Mouse (Mus musculus) kidney, embryonic 14.5 days (tissue): ENCODE data around the gene Bpifa5. TPM values are rescaled to one million over a fixed set of nuclear protein-coding genes. Genes with fewer than 3 reads are reported as not detected.
A peak's percentile ranks its signal among the peaks of the same experiment; 100 is the strongest.
"Not testable (repeated sequence)": the region's sequence is repeated elsewhere in the genome, so short reads cannot be mapped to it uniquely, and the experiment has no call there.

Experiments used
- ATAC-seq: fragments of 200-750 bp; cut with Nextera tagmentation; 2 replicates; pipeline ENCODE4 v1.8.0; 2017; ENCODE audit warnings: moderate number of reproducible peaks, mild to moderate bottlenecking, moderate TSS enrichment, moderate library complexity; ENCODE audit not compliant: low FRiP score, low TSS enrichment
- H3K27ac ChIP-seq: fragments of 300-500 bp; sonication (generic); 2 replicates; pipeline ENCODE4 v1.5.1; 2014; ENCODE audit warnings: low read depth, mild to moderate bottlenecking, low read length, moderate library complexity, mixed read lengths
- H3K27me3 ChIP-seq: fragments of 300-500 bp; sonication (generic); 2 replicates; pipeline ENCODE4 v1.6.1; 2014; ENCODE audit warnings: mild to moderate bottlenecking, low read length; ENCODE audit not compliant: control insufficient read depth, insufficient read depth
- H3K36me3 ChIP-seq: fragments of 300-500 bp; sonication (generic); 2 replicates; pipeline ENCODE4 v1.6.1; 2014; ENCODE audit warnings: low read length, mixed read lengths; ENCODE audit not compliant: control insufficient read depth, insufficient read depth
- H3K4me1 ChIP-seq: fragments of 300-500 bp; sonication (generic); 2 replicates; pipeline ENCODE4 v1.6.1; 2014; ENCODE audit warnings: low read length, mixed read lengths; ENCODE audit not compliant: control insufficient read depth, insufficient read depth
- H3K4me2 ChIP-seq: fragments of 300-500 bp; sonication (generic); replicated peaks from 2 replicates; pipeline ENCODE4 v1.6.1; 2014; ENCODE audit warnings: low read depth, mild to moderate bottlenecking, low read length
- H3K4me3 ChIP-seq: fragments of 300-500 bp; sonication (generic); 2 replicates; pipeline ENCODE4 v1.5.1; 2014; ENCODE audit warnings: mild to moderate bottlenecking, low read length
- H3K9ac ChIP-seq: fragments of 300-500 bp; sonication (generic); 2 replicates; pipeline ENCODE4 v1.6.1; 2014; ENCODE audit warnings: low read depth, mild to moderate bottlenecking, low read length, moderate library complexity
- H3K9me3 ChIP-seq: fragments of 300-500 bp; sonication (generic); 2 replicates; pipeline ENCODE4 v1.6.1; 2016; ENCODE audit warnings: low read length; ENCODE audit not compliant: control insufficient read depth
- WGBS: fragments of 180-500 bp; shearing (Covaris S2); extraction: QIAGEN DNeasy Blood & Tissue Kit; methylation state at CpG from one replicate; pipeline ENCODE4 v1.1.7; 2014; 5-methylcytosine and 5-hydroxymethylcytosine counted together
- polyA plus RNA-seq: library from polyadenylated mRNA; unstranded; fragments of >200 nt; fragmentation: Nextera tagmentation; extraction: Ambion mirVana; gene quantifications from 2 replicates; pipeline ENCODE4 v1.2.1, GENCODE M21; 2014

Gene Bpifa5
- polyA plus RNA-seq, 1 experiment from 2014 or later: not detected

GRCm38 (mm10) chr2:154171621-154172020 is 9.2 kb downstream of the Bpifa5 start:
- no peak overlapping the region for H3K4me3 ChIP-seq
- WGBS: 78% methylated on average over 6 of the region's 6 CpGs
- no peak for ATAC-seq

DNA sequence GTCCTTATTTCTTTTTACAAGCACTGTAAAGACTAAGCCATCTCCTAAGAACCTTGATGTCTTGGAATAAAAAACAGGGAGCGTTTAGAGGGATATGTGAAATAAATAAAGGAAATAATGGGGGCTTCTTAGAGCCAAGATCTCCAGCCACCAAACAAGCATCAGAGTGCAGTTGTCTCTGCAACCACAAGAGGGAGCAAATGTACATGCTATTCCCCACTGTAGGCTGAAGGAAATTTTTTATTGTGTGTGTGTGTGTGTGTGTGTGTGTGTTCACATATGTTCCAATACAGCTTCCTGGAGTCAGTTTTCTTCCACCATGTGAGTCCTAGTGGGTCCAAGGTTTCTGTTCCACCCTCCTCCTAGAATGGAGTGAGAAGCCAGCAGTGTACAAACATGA is 10.9 kb downstream of the Bpifa5 start:
- ATAC-seq: no peak

More at GRCm38 (mm10) chr2:154171621-154172020, 9.2 kb downstream of the Bpifa5 start:
- H3K27ac ChIP-seq: no peak overlapping the region
- H3K27me3 ChIP-seq: no peaks in the 10 kb centered on the region
- no peak overlapping the region for H3K4me2 ChIP-seq
- H3K36me3 ChIP-seq: no peaks in the 10 kb centered on the region
- H3K4me1 ChIP-seq: no peaks in the 10 kb centered on the region
- no peaks in the 10 kb centered on the region for H3K9me3 ChIP-seq
- H3K9ac ChIP-seq: no peak overlapping the region

DNA sequence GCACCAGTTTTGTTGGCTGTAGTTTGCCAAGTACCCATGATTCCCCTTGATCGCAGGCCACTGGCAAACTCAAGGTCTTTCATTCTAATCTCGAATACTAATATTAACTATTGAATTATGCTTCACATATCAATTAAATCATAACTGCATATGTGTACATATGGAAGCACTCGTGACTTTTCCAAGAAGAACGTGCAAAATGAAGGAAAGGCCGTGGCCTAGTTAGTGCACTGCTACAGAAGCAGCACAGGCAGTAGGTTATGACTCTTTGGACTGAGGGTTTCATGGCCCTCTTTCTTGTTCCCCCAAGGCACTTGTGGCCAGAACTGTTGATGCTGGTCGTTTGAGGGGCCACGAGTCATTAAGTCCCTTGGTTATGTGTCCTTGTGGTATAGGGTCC is 19.5 kb downstream of the Bpifa5 start:
- not testable (repeated sequence) for ATAC-seq

More for the DNA sequence above, 10.9 kb downstream of the Bpifa5 start:
- Histone ChIP-seq H3K27ac (no peak overlapping the region), H3K36me3 (no peaks in the 10 kb centered on the region), H3K9ac (no peak overlapping the region), H3K4me3 (no peak overlapping the region), H3K9me3 (no peaks in the 10 kb centered on the region), H3K4me2 (no peak overlapping the region), H3K4me1 (no peaks in the 10 kb centered on the region), H3K27me3 (no peaks in the 10 kb centered on the region)
- 41% methylated on average over 1 of the region's 1 CpGs for WGBS

DNA sequence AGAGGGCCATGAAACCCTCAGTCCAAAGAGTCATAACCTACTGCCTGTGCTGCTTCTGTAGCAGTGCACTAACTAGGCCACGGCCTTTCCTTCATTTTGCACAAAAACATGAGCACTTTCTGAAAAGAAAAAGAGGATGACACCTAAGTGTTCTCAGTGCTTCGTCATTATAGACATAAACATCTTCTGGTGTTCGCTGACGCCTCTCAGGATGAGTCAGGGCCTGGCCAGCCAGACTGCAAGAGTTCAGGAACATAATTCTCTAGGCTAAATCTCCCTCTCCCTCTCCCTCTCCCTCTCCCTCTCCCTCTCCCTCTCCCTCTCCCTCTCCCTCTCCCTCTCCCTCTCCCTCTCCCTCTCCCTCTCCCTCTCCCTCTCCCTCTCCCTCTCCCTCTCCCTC is 20.7 kb downstream of the Bpifa5 start:
- H3K9me3 ChIP-seq, ATAC-seq, H3K9ac ChIP-seq: not testable (repeated sequence)

More for the DNA sequence above, 19.5 kb downstream of the Bpifa5 start:
- H3K9ac ChIP-seq, H3K36me3 ChIP-seq, H3K4me1 ChIP-seq, H3K9me3 ChIP-seq, H3K27ac ChIP-seq, H3K27me3 ChIP-seq, H3K4me2 ChIP-seq, H3K4me3 ChIP-seq: not testable (repeated sequence)
- 79% methylated on average over 7 of the region's 7 CpGs for WGBS

GRCm38 (mm10) chr2:154185319-154185718 is 22.9 kb downstream of the Bpifa5 start:
- no peak for ATAC-seq
- no peak overlapping the region for H3K4me3 ChIP-seq
- no peak overlapping the region for H3K9ac ChIP-seq
- no peaks in the 10 kb centered on the region for H3K36me3 ChIP-seq
- H3K27ac ChIP-seq: no peak overlapping the region
- 87% methylated on average over 6 of the region's 6 CpGs for WGBS
- no peak overlapping the region for H3K4me2 ChIP-seq
- no peaks in the 10 kb centered on the region for H3K9me3 ChIP-seq
- H3K27me3 ChIP-seq: no peaks in the 10 kb centered on the region
- no peaks in the 10 kb centered on the region for H3K4me1 ChIP-seq

More for the DNA sequence above, 20.7 kb downstream of the Bpifa5 start:
- not testable (repeated sequence) for H3K4me3 ChIP-seq, H3K4me2 ChIP-seq, H3K36me3 ChIP-seq, H3K27ac ChIP-seq, H3K4me1 ChIP-seq, H3K27me3 ChIP-seq
- 70% methylated on average over 4 of the region's 4 CpGs for WGBS

GRCm38 (mm10) chr2:154185748-154186147 is 23.3 kb downstream of the Bpifa5 start:
- Histone ChIP-seq H3K4me3 (no peak overlapping the region), H3K9me3 (no peaks in the 10 kb centered on the region), H3K27me3 (no peaks in the 10 kb centered on the region), H3K27ac (no peak overlapping the region), H3K9ac (no peak overlapping the region), H3K4me1 (no peaks in the 10 kb centered on the region), H3K4me2 (no peak overlapping the region), H3K36me3 (no peaks in the 10 kb centered on the region)
- ATAC-seq: no peak
- WGBS: 80% methylated on average over 3 of the region's 3 CpGs

DNA sequence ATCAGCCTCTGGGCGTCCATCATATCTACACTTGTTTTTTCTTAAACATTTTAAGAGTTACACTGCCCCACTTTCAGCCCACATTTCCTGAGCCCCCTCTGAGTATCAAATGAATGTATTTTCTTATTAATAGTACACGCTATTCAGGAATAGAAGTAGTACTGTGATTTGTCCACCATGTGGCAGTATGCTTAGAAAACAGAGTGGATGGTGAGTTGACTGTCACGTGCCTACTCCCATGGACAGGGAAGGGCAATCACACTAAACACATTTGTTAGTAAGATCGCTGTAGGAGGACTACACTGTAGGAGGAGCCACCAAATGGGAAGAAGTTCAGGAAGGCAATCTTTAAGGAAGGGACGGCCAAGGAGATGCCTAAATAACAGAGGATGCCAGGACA is 25.1 kb downstream of the Bpifa5 start:
- WGBS: 39% methylated on average over 5 of the region's 5 CpGs
- H3K27ac ChIP-seq: no peak overlapping the region
- H3K4me2 ChIP-seq: no peak overlapping the region
- no peaks in the 10 kb centered on the region for H3K9me3 ChIP-seq
- H3K4me1 ChIP-seq: no peaks in the 10 kb centered on the region
- H3K9ac ChIP-seq: no peak overlapping the region
- no peak overlapping the region for H3K4me3 ChIP-seq
- ATAC-seq: no peak
- no peaks in the 10 kb centered on the region for H3K27me3 ChIP-seq
- H3K36me3 ChIP-seq: no peaks in the 10 kb centered on the region

DNA sequence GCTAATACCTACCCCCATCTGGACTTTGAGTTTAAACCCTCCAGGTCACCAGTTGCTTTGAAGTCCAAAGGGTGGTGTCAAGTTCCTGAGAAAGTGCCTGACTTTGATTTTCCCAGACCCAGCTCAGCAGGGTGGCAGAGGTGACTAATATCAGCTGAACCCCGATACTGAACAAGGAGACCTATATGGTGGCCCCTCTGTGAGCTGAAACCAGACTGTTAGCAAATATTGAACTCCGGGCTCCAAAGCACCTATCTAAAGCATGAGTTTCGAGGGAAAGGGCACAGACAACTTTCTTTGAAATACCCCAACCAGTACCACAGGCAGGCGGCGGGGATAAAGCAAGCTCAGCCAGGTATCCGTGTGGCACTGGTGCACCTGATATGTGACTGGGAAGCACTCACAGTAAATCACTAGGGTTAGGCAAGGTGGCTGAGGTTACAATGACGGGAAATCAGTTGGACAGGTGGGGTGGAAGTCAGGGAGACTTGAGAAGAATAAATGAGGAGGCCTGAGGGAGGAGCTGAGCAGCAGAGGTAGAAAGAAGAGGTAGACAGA is 27.5 kb downstream of the Bpifa5 start:
- Histone ChIP-seq H3K36me3 (no peaks in the 10 kb centered on the region), H3K27me3 (no peaks in the 10 kb centered on the region), H3K4me1 (no peaks in the 10 kb centered on the region), H3K4me2 (no peak overlapping the region), H3K9me3 (no peaks in the 10 kb centered on the region), H3K4me3 (no peak overlapping the region), H3K27ac (no peak overlapping the region), H3K9ac (no peak overlapping the region)
- no peak for ATAC-seq
- WGBS: 76% methylated on average over 7 of the region's 7 CpGs

DNA sequence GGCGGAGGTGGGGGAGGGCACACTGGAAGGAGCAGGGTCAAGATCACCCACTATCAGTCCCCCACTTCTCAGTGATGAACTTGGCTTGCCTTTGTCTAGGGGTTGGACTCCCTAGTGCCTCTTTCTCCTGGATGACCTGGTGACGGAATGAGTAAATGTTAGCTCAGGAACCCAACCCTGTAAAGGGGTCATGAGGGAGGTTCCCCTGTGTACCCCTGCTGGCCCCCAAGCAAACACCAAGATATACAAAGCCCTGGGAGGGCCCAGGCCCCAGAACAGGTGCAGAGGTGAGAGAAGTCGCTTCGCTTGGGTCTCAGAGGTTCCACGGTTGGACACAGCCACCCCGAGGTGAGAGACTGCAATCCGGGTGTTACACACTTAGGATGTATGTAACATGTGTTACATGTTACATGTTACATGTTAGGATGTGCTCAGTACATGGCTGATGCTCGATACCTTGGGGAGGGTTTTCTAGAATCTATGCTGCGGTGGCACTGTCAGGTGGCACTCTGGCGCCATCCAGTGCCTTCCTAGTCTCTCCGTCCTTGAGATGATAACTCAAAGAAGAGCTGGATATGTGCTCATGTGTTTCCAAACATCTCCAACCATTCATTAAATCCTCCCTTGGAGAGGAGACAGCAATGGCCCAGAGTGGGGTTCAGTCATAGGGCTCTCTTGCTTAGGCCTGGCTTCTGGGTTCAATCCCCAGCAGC is 28.3 kb downstream of the Bpifa5 start, which contains the start of gene Bpifb1:
Bpifb1 (plus strand) TSS at position 273 of the 713 bp plus-strand sequence.
- 83% methylated on average over 11 of the region's 11 CpGs for WGBS
- no peaks in the 10 kb centered on the region for H3K4me1 ChIP-seq
- no peak within 1 kb of the TSS for H3K4me3 ChIP-seq
- H3K4me2 ChIP-seq: no peak within 1 kb of the TSS
- no peak within 1 kb of the TSS for H3K9ac ChIP-seq
- no peak within 1 kb of the TSS for H3K27ac ChIP-seq
- H3K9me3 ChIP-seq: no peaks in the 10 kb centered on the region
- no peaks in the 10 kb centered on the region for H3K36me3 ChIP-seq
- ATAC-seq: 0 out of 2 replicates have a peak, but pooled peaks have one; percentile 12
- no peaks in the 10 kb centered on the region for H3K27me3 ChIP-seq
